Mouse (Mus musculus): ENCODE measurements around the gene Trmt112. TPM values are rescaled to one million over a fixed set of nuclear protein-coding genes. Genes with fewer than 3 reads are reported as not detected.
A peak's percentile ranks its signal among the peaks of the same experiment; 100 is the strongest.

Gene Trmt112
- polyA plus RNA-seq, 1 experiment from 2014 or later: 95.3 TPM

GRCm38 (mm10) chr19:6931002-6931401, 21.5 kb downstream of the Trmt112 start:
- Histone ChIP-seq H3K9ac (ENCODE audit: low read depth, low read length) (no peak overlapping the region), H3K4me3 (ENCODE audit: low read depth, low read length) (no peak overlapping the region), H3K36me3 (ENCODE audit: control insufficient read depth, insufficient read depth, low read length) (no peaks in the 10 kb centered on the region), H3K4me2 (ENCODE audit: low read length) (no peak overlapping the region), H3K27ac (ENCODE audit: low read length) (no peak overlapping the region), H3K4me1 (ENCODE audit: control insufficient read depth, insufficient read depth, low read length) (peaks cover 10% of the 10 kb centered on the region), H3K27me3 (ENCODE audit: control insufficient read depth, insufficient read depth, low read depth, low read length) (peaks cover 72% of the 10 kb centered on the region), H3K9me3 (replicated peaks; ENCODE audit: control insufficient read depth, low read length, poor library complexity, severe bottlenecking) (no peaks in the 10 kb centered on the region)
- ATAC-seq: no peak
- WGBS: 4% methylated on average over 2 of the region's 2 CpGs

- H3K27me3 ChIP-seq (ENCODE audit: control insufficient read depth, insufficient read depth, low read depth, low read length): peaks cover 65% of the 10 kb centered on the region
- no peak overlapping the region for H3K27ac ChIP-seq (ENCODE audit: low read length)
- no peak for ATAC-seq
Measured at GRCm38 (mm10) chr19:6932018-6932417, 22.5 kb downstream of the Trmt112 start.

GRCm38 (mm10) chr19:6933102-6933435, 23.6 kb downstream of the Trmt112 start:
- H3K4me1 ChIP-seq (ENCODE audit: control insufficient read depth, insufficient read depth, low read length): peaks cover 10% of the 10 kb centered on the region
- no peaks in the 10 kb centered on the region for H3K9me3 ChIP-seq (replicated peaks; ENCODE audit: control insufficient read depth, low read length, poor library complexity, severe bottlenecking)
- no peaks in the 10 kb centered on the region for H3K36me3 ChIP-seq (ENCODE audit: control insufficient read depth, insufficient read depth, low read length)
- 18% methylated on average over 4 of the region's 4 CpGs for WGBS
- peaks cover 56% of the 10 kb centered on the region for H3K27me3 ChIP-seq (ENCODE audit: control insufficient read depth, insufficient read depth, low read depth, low read length)
- H3K4me2 ChIP-seq (ENCODE audit: low read length): peak overlapping the region; percentile 83
- peak overlapping the region; percentile 48 for H3K4me3 ChIP-seq (ENCODE audit: low read depth, low read length)
- no peak for ATAC-seq
- H3K27ac ChIP-seq (ENCODE audit: low read length): no peak overlapping the region
- peak overlapping the region; percentile 79 for H3K9ac ChIP-seq (ENCODE audit: low read depth, low read length)

More at GRCm38 (mm10) chr19:6932018-6932417, 22.5 kb downstream of the Trmt112 start:
- Histone ChIP-seq H3K4me2 (ENCODE audit: low read length) (no peak overlapping the region), H3K36me3 (ENCODE audit: control insufficient read depth, insufficient read depth, low read length) (no peaks in the 10 kb centered on the region), H3K4me1 (ENCODE audit: control insufficient read depth, insufficient read depth, low read length) (peaks cover 10% of the 10 kb centered on the region), H3K9ac (ENCODE audit: low read depth, low read length) (no peak overlapping the region), H3K9me3 (replicated peaks; ENCODE audit: control insufficient read depth, low read length, poor library complexity, severe bottlenecking) (no peaks in the 10 kb centered on the region), H3K4me3 (ENCODE audit: low read depth, low read length) (no peak overlapping the region)
- WGBS: 29% methylated on average over 1 of the region's 1 CpGs

- H3K27me3 ChIP-seq (ENCODE audit: control insufficient read depth, insufficient read depth, low read depth, low read length): peaks cover 54% of the 10 kb centered on the region
- peak overlapping the region; percentile 48 for H3K4me3 ChIP-seq (ENCODE audit: low read depth, low read length)
- H3K9ac ChIP-seq (ENCODE audit: low read depth, low read length): peak overlapping the region; percentile 79
- peaks cover 12% of the 10 kb centered on the region for H3K4me1 ChIP-seq (ENCODE audit: control insufficient read depth, insufficient read depth, low read length)
- no peaks in the 10 kb centered on the region for H3K36me3 ChIP-seq (ENCODE audit: control insufficient read depth, insufficient read depth, low read length)
- H3K9me3 ChIP-seq (replicated peaks; ENCODE audit: control insufficient read depth, low read length, poor library complexity, severe bottlenecking): no peaks in the 10 kb centered on the region
- peak; percentile 69 for ATAC-seq
- H3K27ac ChIP-seq (ENCODE audit: low read length): no peak overlapping the region
- 3% methylated on average over 58 of the region's 58 CpGs for WGBS
- peak overlapping the region; percentile 83 for H3K4me2 ChIP-seq (ENCODE audit: low read length)
Measured at GRCm38 (mm10) chr19:6933436-6934194, 24.1 kb downstream of the Trmt112 start.

- peak within 1 kb of the TSS; percentile 79 for H3K9ac ChIP-seq (ENCODE audit: low read depth, low read length)
- H3K4me3 ChIP-seq (ENCODE audit: low read depth, low read length): peak within 1 kb of the TSS; percentile 48
- WGBS: 7% methylated on average over 23 of the region's 23 CpGs
- H3K36me3 ChIP-seq (ENCODE audit: control insufficient read depth, insufficient read depth, low read length): no peaks in the 10 kb centered on the region
- ATAC-seq: peak; percentile 13
- H3K4me2 ChIP-seq (ENCODE audit: low read length): peak within 1 kb of the TSS; percentile 83
- H3K9me3 ChIP-seq (replicated peaks; ENCODE audit: control insufficient read depth, low read length, poor library complexity, severe bottlenecking): no peaks in the 10 kb centered on the region
- no peak within 1 kb of the TSS for H3K27ac ChIP-seq (ENCODE audit: low read length)
- peaks cover 49% of the 10 kb centered on the region for H3K27me3 ChIP-seq (ENCODE audit: control insufficient read depth, insufficient read depth, low read depth, low read length)
- H3K4me1 ChIP-seq (ENCODE audit: control insufficient read depth, insufficient read depth, low read length): peaks cover 20% of the 10 kb centered on the region
Measured at GRCm38 (mm10) chr19:6934195-6934977, 24.9 kb downstream of the Trmt112 start, which contains the start of gene Kcnk4. Gene Kcnk4, minus strand, starts transcription at chr19:6934515.

GRCm38 (mm10) chr19:6936299-6936698, 26.8 kb downstream of the Trmt112 start:
- H3K27me3 ChIP-seq (ENCODE audit: control insufficient read depth, insufficient read depth, low read depth, low read length): peaks cover 40% of the 10 kb centered on the region
- peaks cover 34% of the 10 kb centered on the region for H3K4me1 ChIP-seq (ENCODE audit: control insufficient read depth, insufficient read depth, low read length)
- H3K9ac ChIP-seq (ENCODE audit: low read depth, low read length): no peak overlapping the region
- H3K9me3 ChIP-seq (replicated peaks; ENCODE audit: control insufficient read depth, low read length, poor library complexity, severe bottlenecking): no peaks in the 10 kb centered on the region
- ATAC-seq: no peak
- H3K4me3 ChIP-seq (ENCODE audit: low read depth, low read length): no peak overlapping the region
- H3K36me3 ChIP-seq (ENCODE audit: control insufficient read depth, insufficient read depth, low read length): no peaks in the 10 kb centered on the region
- no peak overlapping the region for H3K4me2 ChIP-seq (ENCODE audit: low read length)
- WGBS: 23% methylated on average over 3 of the region's 3 CpGs
- no peak overlapping the region for H3K27ac ChIP-seq (ENCODE audit: low read length)

- no peak overlapping the region for H3K9ac ChIP-seq (ENCODE audit: low read depth, low read length)
- H3K4me2 ChIP-seq (ENCODE audit: low read length): no peak overlapping the region
- H3K36me3 ChIP-seq (ENCODE audit: control insufficient read depth, insufficient read depth, low read length): no peaks in the 10 kb centered on the region
- WGBS: 79% methylated on average over 16 of the region's 16 CpGs
- no peak for ATAC-seq
- H3K4me3 ChIP-seq (ENCODE audit: low read depth, low read length): no peak overlapping the region
- H3K9me3 ChIP-seq (replicated peaks; ENCODE audit: control insufficient read depth, low read length, poor library complexity, severe bottlenecking): no peaks in the 10 kb centered on the region
- H3K27me3 ChIP-seq (ENCODE audit: control insufficient read depth, insufficient read depth, low read depth, low read length): peaks cover 25% of the 10 kb centered on the region
- H3K27ac ChIP-seq (ENCODE audit: low read length): no peak overlapping the region
- peaks cover 36% of the 10 kb centered on the region for H3K4me1 ChIP-seq (ENCODE audit: control insufficient read depth, insufficient read depth, low read length)
Measured at GRCm38 (mm10) chr19:6937541-6938465, 28.3 kb downstream of the Trmt112 start.

- peak overlapping the region; percentile 32 for H3K9ac ChIP-seq (ENCODE audit: low read depth, low read length)
- H3K4me3 ChIP-seq (ENCODE audit: low read depth, low read length): peak overlapping the region; percentile 6; the same call in 1 of the 2 replicates
- WGBS: 86% methylated on average over 20 of the region's 20 CpGs
Measured at GRCm38 (mm10) chr19:6939106-6940002, 29.9 kb downstream of the Trmt112 start.

More at GRCm38 (mm10) chr19:6939106-6940002, 29.9 kb downstream of the Trmt112 start:
- Histone ChIP-seq H3K4me1 (ENCODE audit: control insufficient read depth, insufficient read depth, low read length) (peaks cover 31% of the 10 kb centered on the region), H3K27me3 (ENCODE audit: control insufficient read depth, insufficient read depth, low read depth, low read length) (peaks cover 11% of the 10 kb centered on the region), H3K36me3 (ENCODE audit: control insufficient read depth, insufficient read depth, low read length) (no peaks in the 10 kb centered on the region), H3K4me2 (ENCODE audit: low read length) (peak overlapping the region; percentile 99), H3K9me3 (replicated peaks; ENCODE audit: control insufficient read depth, low read length, poor library complexity, severe bottlenecking) (no peaks in the 10 kb centered on the region), H3K27ac (ENCODE audit: low read length) (no peak overlapping the region)
- no peak for ATAC-seq
